Mouse (Mus musculus): ENCODE measurements at regions not wholly inside any gene's neighbourhood (a gene's known extent, or its start where the extent isn't known, plus 50 kb on each side); places are given as distances from the start of the nearest gene placed in this dataset.
"Not testable (repeated sequence)": the region's sequence is repeated elsewhere in the genome, so short reads cannot be mapped to it uniquely, and the experiment has no call there.

DNA sequence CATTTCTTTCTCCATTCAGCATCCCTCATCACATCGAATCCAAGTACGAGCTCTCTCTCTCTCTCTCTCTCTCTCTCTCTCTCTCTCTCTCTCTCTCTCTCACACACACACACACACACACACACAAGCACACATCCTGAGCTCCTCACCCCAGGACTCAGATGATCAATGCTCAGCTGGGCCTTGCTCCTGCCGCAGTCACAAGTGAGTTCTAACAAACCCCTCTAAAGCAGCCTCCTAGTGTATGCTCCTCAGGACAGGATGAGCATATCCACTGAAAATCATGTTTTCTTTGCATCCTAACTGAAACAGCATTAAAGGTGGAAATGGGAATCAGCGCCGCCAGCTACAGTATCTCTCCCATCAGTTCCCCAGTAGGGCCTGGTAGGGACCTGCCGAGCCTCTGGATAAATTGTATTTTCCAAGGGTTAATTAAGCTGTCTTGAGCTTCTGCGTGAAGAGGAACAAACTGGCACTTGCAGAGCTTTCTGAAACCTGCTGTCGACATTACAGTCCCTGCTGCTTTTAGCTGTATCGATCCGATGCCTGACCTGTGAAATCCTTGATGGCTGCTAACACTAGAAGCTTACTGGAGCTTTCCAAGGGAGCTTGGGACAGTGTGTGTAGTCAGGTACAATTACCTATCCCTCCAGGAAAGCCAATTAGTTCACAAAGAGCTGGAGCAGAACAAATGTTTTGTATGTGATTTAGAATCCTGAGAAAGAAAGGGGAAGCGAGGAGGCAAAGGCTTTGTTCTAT is 131.3 kb upstream of the Vrk2 start:
- H3K36me3 ChIP-seq (ENCODE audit: control insufficient read depth, insufficient read depth, low read length): no peaks in the 10 kb centered on the region
- H3K4me2 ChIP-seq (ENCODE audit: low read length): no peak overlapping the region
- ATAC-seq: peak; percentile 24; the same call in 1 of the 2 replicates
- H3K27ac ChIP-seq (ENCODE audit: low read depth, low read length): no peak overlapping the region
- H3K27me3 ChIP-seq (replicated peaks; ENCODE audit: control insufficient read depth, insufficient read depth, low read length): no peaks in the 10 kb centered on the region
- H3K4me3 ChIP-seq (ENCODE audit: low read length): no peak overlapping the region
- no peaks in the 10 kb centered on the region for H3K9me3 ChIP-seq (ENCODE audit: control insufficient read depth, low read length)
- H3K9ac ChIP-seq (ENCODE audit: low read depth, low read length): no peak overlapping the region
- 60% methylated on average over 11 of the region's 11 CpGs for WGBS
- no peaks in the 10 kb centered on the region for H3K4me1 ChIP-seq (ENCODE audit: control insufficient read depth, insufficient read depth, low read depth, low read length)

DNA sequence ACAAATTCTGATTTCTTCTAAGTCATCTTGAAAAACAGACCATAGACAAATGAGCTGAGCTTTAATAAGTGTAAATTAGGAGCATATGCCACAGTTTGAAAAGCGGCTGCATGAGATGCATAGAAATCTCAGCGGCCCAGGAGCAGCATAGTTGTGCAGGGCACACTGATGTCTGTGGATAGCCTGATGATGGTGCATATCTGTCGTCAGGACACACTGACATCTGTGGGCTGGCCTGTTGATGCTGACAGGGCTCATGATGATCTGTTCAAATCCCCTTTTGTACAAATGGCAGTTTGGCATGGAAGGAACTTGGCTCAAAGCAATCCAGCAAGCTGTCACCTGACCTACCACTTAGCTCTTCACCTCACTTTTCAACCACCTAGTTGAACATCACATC is 128.5 kb upstream of the Vrk2 start:
- no peak overlapping the region for H3K4me3 ChIP-seq (ENCODE audit: low read length)
- no peaks in the 10 kb centered on the region for H3K36me3 ChIP-seq (ENCODE audit: control insufficient read depth, insufficient read depth, low read length)
- no peak for ATAC-seq
- no peak overlapping the region for H3K27ac ChIP-seq (ENCODE audit: low read depth, low read length)
- H3K9ac ChIP-seq (ENCODE audit: low read depth, low read length): no peak overlapping the region
- no peaks in the 10 kb centered on the region for H3K4me1 ChIP-seq (ENCODE audit: control insufficient read depth, insufficient read depth, low read depth, low read length)
- no peak overlapping the region for H3K4me2 ChIP-seq (ENCODE audit: low read length)
- no peaks in the 10 kb centered on the region for H3K27me3 ChIP-seq (replicated peaks; ENCODE audit: control insufficient read depth, insufficient read depth, low read length)
- WGBS: 77% methylated on average over 3 of the region's 3 CpGs
- H3K9me3 ChIP-seq (ENCODE audit: control insufficient read depth, low read length): no peaks in the 10 kb centered on the region

DNA sequence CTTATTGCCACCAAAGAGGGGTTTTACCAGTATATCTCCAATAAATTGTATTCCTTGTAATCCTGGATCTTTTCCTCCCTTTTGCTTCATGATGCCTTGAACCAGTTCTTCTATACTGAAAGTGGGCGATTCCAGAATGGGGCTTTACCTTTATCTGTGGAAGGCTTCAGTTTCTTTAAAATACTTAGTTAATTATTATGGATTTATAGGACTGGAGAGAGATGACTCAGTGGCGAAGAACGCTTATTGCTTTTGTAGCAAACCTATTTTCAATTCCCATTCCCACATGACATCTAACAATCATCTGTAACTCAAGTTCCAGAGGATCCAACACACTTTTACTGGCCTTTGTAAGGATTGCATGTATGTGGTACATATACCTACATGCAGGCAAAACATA is 127.4 kb upstream of the Vrk2 start:
- 95% methylated on average over 3 of the region's 3 CpGs for WGBS

DNA sequence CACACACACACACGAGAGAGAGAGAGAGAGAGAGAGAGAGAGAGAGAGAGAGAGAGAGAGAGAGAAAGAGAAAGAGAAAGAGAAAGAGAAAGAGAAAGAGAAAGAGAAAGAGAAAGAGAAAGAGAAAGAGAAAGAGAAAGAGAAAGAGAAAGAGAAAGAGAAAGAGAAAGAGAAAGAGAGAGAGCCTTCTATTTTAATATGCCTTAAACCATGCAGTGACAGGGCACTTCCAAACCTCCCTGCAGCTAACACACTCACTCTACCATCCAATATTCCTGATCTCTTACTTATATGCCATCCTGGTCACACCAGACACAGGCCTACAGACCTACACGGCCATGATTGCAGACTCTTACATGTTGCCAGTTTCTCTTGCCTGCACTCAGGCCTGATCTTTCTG is 117.4 kb upstream of the Vrk2 start:
- not testable (repeated sequence) for H3K9ac ChIP-seq (ENCODE audit: low read depth, low read length); H3K27ac ChIP-seq (ENCODE audit: low read depth, low read length); H3K4me1 ChIP-seq (ENCODE audit: control insufficient read depth, insufficient read depth, low read depth, low read length); H3K36me3 ChIP-seq (ENCODE audit: control insufficient read depth, insufficient read depth, low read length); H3K27me3 ChIP-seq (replicated peaks; ENCODE audit: control insufficient read depth, insufficient read depth, low read length); H3K4me2 ChIP-seq (ENCODE audit: low read length); H3K9me3 ChIP-seq (ENCODE audit: control insufficient read depth, low read length); H3K4me3 ChIP-seq (ENCODE audit: low read length); ATAC-seq
- whole genome bisulfite sequencing: 66% methylated on average over 2 of the region's 2 CpGs

More for the DNA sequence above, 127.4 kb upstream of the Vrk2 start:
- Histone ChIP-seq H3K4me2 (ENCODE audit: low read length) (no peak overlapping the region), H3K4me1 (ENCODE audit: control insufficient read depth, insufficient read depth, low read depth, low read length) (no peaks in the 10 kb centered on the region), H3K27me3 (replicated peaks; ENCODE audit: control insufficient read depth, insufficient read depth, low read length) (no peaks in the 10 kb centered on the region), H3K4me3 (ENCODE audit: low read length) (no peak overlapping the region), H3K27ac (ENCODE audit: low read depth, low read length) (no peak overlapping the region), H3K9ac (ENCODE audit: low read depth, low read length) (no peak overlapping the region), H3K9me3 (ENCODE audit: control insufficient read depth, low read length) (no peaks in the 10 kb centered on the region), H3K36me3 (ENCODE audit: control insufficient read depth, insufficient read depth, low read length) (no peaks in the 10 kb centered on the region)
- ATAC-seq: no peak

DNA sequence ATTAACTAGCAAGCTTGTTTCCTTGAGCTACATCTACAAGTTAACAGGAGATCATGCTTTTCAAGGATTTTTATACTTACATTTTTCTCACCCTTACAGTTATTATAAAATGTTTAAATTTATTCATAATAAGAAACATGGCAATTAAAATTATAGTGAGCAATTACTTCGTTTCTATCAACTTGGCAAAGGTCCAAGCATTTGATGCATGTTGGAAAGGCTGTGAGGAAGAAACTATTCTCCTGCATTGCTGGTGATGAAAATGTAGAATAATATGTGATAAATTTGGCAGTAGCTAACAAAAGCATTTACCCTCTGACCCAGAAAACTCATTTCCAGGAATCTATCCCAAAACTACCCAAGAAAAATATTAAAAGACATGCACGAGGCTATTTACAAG is 114.8 kb upstream of the Vrk2 start:
- no peaks in the 10 kb centered on the region for H3K4me1 ChIP-seq (ENCODE audit: control insufficient read depth, insufficient read depth, low read depth, low read length)
- WGBS: 44% methylated on average over 2 of the region's 2 CpGs
- H3K4me2 ChIP-seq (ENCODE audit: low read length): no peak overlapping the region
- no peak for ATAC-seq
- H3K27me3 ChIP-seq (replicated peaks; ENCODE audit: control insufficient read depth, insufficient read depth, low read length): no peaks in the 10 kb centered on the region
- H3K9me3 ChIP-seq (ENCODE audit: control insufficient read depth, low read length): no peaks in the 10 kb centered on the region
- no peak overlapping the region for H3K27ac ChIP-seq (ENCODE audit: low read depth, low read length)
- no peak overlapping the region for H3K4me3 ChIP-seq (ENCODE audit: low read length)
- no peak overlapping the region for H3K9ac ChIP-seq (ENCODE audit: low read depth, low read length)
- H3K36me3 ChIP-seq (ENCODE audit: control insufficient read depth, insufficient read depth, low read length): no peaks in the 10 kb centered on the region

DNA sequence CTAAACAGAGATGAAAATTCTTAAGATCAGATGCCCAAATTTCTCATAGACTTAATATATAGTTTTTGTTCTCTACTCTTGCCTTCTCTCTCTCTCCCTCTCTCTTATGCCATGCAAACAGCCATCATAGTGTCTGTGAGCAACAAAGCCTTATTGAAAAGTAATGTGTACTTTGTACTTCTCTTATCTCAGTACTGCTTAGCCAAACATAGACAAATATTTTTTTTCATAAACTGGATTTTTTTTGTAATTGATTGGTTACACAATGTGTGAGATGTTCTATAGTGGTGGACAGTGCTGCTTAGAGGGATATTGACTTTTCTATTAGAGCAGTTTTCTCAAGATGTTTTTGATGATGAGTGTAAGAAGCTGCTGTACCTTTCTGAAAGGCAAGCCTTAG is 90.1 kb upstream of the Vrk2 start:
- Histone ChIP-seq H3K27ac (ENCODE audit: low read depth, low read length) (no peak overlapping the region), H3K27me3 (replicated peaks; ENCODE audit: control insufficient read depth, insufficient read depth, low read length) (no peaks in the 10 kb centered on the region), H3K36me3 (ENCODE audit: control insufficient read depth, insufficient read depth, low read length) (no peaks in the 10 kb centered on the region), H3K4me2 (ENCODE audit: low read length) (no peak overlapping the region), H3K9me3 (ENCODE audit: control insufficient read depth, low read length) (no peaks in the 10 kb centered on the region), H3K9ac (ENCODE audit: low read depth, low read length) (no peak overlapping the region), H3K4me1 (ENCODE audit: control insufficient read depth, insufficient read depth, low read depth, low read length) (no peaks in the 10 kb centered on the region), H3K4me3 (ENCODE audit: low read length) (no peak overlapping the region)
- no peak for ATAC-seq

DNA sequence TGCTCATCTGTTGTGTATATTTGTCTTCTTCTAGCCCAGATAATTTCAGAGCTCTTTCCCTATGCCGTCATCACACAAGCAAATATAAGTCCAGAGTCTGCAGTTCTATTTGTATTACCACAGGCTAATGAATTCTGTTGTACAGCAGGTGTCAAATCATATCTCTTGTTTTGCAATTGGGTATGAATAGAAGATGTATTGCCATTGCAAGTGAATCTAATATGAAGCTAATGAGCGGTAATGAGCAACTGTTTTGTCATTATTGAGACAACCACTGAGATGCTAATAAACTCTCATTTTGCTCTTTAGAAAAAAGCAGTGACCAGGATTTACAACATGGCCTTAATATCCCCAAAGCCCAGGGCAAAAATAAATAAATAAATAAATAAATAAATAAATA is 73.5 kb upstream of the Vrk2 start:
- Histone ChIP-seq H3K9me3 (ENCODE audit: control insufficient read depth, low read length) (no peaks in the 10 kb centered on the region), H3K36me3 (ENCODE audit: control insufficient read depth, insufficient read depth, low read length) (no peaks in the 10 kb centered on the region), H3K9ac (ENCODE audit: low read depth, low read length) (no peak overlapping the region), H3K4me3 (ENCODE audit: low read length) (no peak overlapping the region), H3K27ac (ENCODE audit: low read depth, low read length) (no peak overlapping the region), H3K27me3 (replicated peaks; ENCODE audit: control insufficient read depth, insufficient read depth, low read length) (no peaks in the 10 kb centered on the region), H3K4me1 (ENCODE audit: control insufficient read depth, insufficient read depth, low read depth, low read length) (no peaks in the 10 kb centered on the region), H3K4me2 (ENCODE audit: low read length) (no peak overlapping the region)
- WGBS: 76% methylated on average over 2 of the region's 2 CpGs
- no peak for ATAC-seq

DNA sequence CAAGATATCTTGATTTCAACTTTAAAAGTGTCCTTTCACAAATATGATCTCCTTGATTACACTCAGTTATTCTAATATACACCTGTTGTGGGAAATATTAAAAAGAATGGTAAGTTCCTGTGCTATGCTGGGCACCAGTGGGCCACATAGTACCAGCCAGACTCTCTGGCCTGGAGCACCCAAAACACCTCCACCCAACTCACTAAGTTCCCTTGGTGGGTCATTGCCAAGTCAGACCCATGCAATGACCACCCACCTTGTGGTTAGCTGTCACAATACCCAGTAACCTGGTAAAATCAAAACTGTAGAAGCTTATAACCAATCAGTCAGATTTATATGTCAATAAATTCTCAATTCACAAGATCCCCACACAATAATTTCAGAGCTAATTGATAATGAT is 67.1 kb upstream of the Vrk2 start:
- Histone ChIP-seq H3K36me3 (ENCODE audit: control insufficient read depth, insufficient read depth, low read length) (no peaks in the 10 kb centered on the region), H3K4me1 (ENCODE audit: control insufficient read depth, insufficient read depth, low read depth, low read length) (no peaks in the 10 kb centered on the region), H3K4me3 (ENCODE audit: low read length) (no peak overlapping the region), H3K27me3 (replicated peaks; ENCODE audit: control insufficient read depth, insufficient read depth, low read length) (no peaks in the 10 kb centered on the region), H3K4me2 (ENCODE audit: low read length) (no peak overlapping the region), H3K9me3 (ENCODE audit: control insufficient read depth, low read length) (no peaks in the 10 kb centered on the region), H3K27ac (ENCODE audit: low read depth, low read length) (no peak overlapping the region), H3K9ac (ENCODE audit: low read depth, low read length) (no peak overlapping the region)
- no peak for ATAC-seq

DNA sequence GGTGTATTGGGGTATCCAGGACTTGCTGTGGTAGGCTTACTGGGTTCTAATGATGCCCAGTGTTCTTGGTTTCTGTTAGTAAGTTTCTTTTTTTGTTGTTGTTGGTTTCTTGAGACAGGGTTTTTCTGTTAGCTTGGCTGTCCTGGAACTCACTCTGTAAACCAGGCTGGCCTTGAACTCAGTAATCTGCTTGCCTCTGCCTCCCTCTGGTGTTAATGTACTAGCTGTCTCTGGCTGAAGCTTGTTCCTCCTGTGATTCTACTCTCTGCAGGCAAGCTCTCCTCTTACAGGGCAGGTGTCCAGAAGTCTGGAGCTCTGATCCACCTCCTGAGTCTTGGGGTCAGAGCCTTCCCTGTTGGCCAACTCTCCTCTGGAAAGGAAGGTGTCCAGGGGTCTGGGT is 55.4 kb upstream of the Vrk2 start:
- H3K4me3 ChIP-seq (ENCODE audit: low read length); H3K4me2 ChIP-seq (ENCODE audit: low read length); ATAC-seq: not testable (repeated sequence)

More for the DNA sequence above, 55.4 kb upstream of the Vrk2 start:
- not testable (repeated sequence) for H3K4me1 ChIP-seq (ENCODE audit: control insufficient read depth, insufficient read depth, low read depth, low read length); H3K36me3 ChIP-seq (ENCODE audit: control insufficient read depth, insufficient read depth, low read length); H3K27ac ChIP-seq (ENCODE audit: low read depth, low read length); H3K27me3 ChIP-seq (replicated peaks; ENCODE audit: control insufficient read depth, insufficient read depth, low read length); H3K9ac ChIP-seq (ENCODE audit: low read depth, low read length); H3K9me3 ChIP-seq (ENCODE audit: control insufficient read depth, low read length)
